Mouse (Mus musculus) hindbrain, embryonic 11.5 days (tissue): ENCODE data around the gene Olfr64. TPM values are rescaled to one million over a fixed set of nuclear protein-coding genes. Genes with fewer than 3 reads are reported as not detected.

Source experiments
- ATAC-seq: fragments of 200-750 bp; cut with Nextera tagmentation; 2 replicates; pipeline ENCODE4 v1.8.0; 2017; ENCODE audit warnings: mild to moderate bottlenecking, moderate TSS enrichment, moderate library complexity; ENCODE audit not compliant: low FRiP score
- DNase-seq: peaks from one replicate; pipeline ENCODE4 v3.0.0-alpha.2; 2015; ENCODE audit warnings: low spot score
- H3K27ac ChIP-seq: fragments of 300-500 bp; sonication (generic); 2 replicates; pipeline ENCODE4 v1.5.1; 2014; ENCODE audit warnings: mild to moderate bottlenecking, low read depth, low read length
- H3K27me3 ChIP-seq: fragments of 300-500 bp; sonication (generic); 2 replicates; pipeline ENCODE4 v1.6.1; 2014; ENCODE audit warnings: mild to moderate bottlenecking, low read length, moderate library complexity, mixed read lengths; ENCODE audit not compliant: control insufficient read depth, insufficient read depth
- H3K36me3 ChIP-seq: fragments of 300-500 bp; sonication (generic); 2 replicates; pipeline ENCODE4 v1.6.1; 2014; ENCODE audit warnings: mild to moderate bottlenecking, low read length, moderate library complexity, mixed read lengths; ENCODE audit not compliant: control insufficient read depth, insufficient read depth
- H3K4me1 ChIP-seq: fragments of 300-500 bp; sonication (generic); replicated peaks from 2 replicates; pipeline ENCODE4 v1.6.1; 2014; ENCODE audit warnings: low read length, mixed read lengths; ENCODE audit not compliant: control insufficient read depth, insufficient read depth
- H3K4me2 ChIP-seq: fragments of 300-500 bp; sonication (generic); replicated peaks from 2 replicates; pipeline ENCODE4 v1.6.1; 2014; ENCODE audit warnings: mild to moderate bottlenecking, low read depth, low read length
- H3K4me3 ChIP-seq: fragments of 300-500 bp; sonication (generic); 2 replicates; pipeline ENCODE4 v1.5.1; 2014; ENCODE audit warnings: low read depth, low read length
- H3K9ac ChIP-seq: fragments of 300-500 bp; sonication (generic); 2 replicates; pipeline ENCODE4 v1.6.1; 2014; ENCODE audit warnings: low read depth, low read length
- H3K9me3 ChIP-seq: fragments of 300-500 bp; sonication (generic); 2 replicates; pipeline ENCODE4 v1.6.1; 2016; ENCODE audit warnings: low read length; ENCODE audit not compliant: control insufficient read depth
- WGBS: fragments of 180-500 bp; shearing (Covaris S2); extraction: QIAGEN DNeasy Blood & Tissue Kit; methylation state at CpG from one replicate; pipeline ENCODE4 v1.1.7; 2014; 5-methylcytosine and 5-hydroxymethylcytosine counted together
- polyA plus RNA-seq: library from polyadenylated mRNA; unstranded; fragments of >200 nt; fragmentation: Nextera tagmentation; extraction: Ambion mirVana; gene quantifications from 2 replicates; pipeline ENCODE4 v1.2.1, GENCODE M21; 2014

The Olfr64 gene
- polyA plus RNA-seq, 1 experiment from 2014 or later: not detected

DNA sequence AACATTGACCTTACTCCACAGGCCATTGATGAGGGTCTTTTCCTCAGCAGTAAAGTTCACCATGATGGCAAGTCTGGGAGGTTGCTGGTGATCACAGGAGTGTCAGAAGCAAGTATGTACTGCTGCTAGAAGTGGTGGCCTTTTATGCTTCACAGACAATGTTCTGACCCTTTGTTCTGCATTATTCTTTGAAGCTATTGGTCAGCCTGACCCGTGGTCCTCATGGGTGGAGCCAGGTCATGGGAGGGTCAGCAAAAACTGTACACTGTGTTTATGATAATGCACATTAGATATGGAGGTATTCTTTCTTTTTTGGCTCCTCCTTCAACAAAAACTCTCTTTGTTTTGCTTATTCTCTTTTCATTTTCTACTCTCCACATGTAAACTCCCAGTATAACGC, 41.2 kb downstream of the Olfr64 start, which contains the start of gene Hbb-y:
Gene Hbb-y, minus strand, starts transcription at position 127 of the 400 bp plus-strand sequence.
- DNase-seq: no peak
- 75% methylated on average over 2 of the region's 2 CpGs for WGBS
- Histone ChIP-seq H3K27me3 (no peaks in the 10 kb centered on the region), H3K9me3 (no peaks in the 10 kb centered on the region), H3K27ac (no peak within 1 kb of the TSS), H3K36me3 (no peaks in the 10 kb centered on the region), H3K4me2 (no peak within 1 kb of the TSS), H3K4me3 (no peak within 1 kb of the TSS), H3K9ac (no peak within 1 kb of the TSS), H3K4me1 (no peaks in the 10 kb centered on the region)
- no peak for ATAC-seq

- H3K9ac ChIP-seq: no peak overlapping the region
- H3K9me3 ChIP-seq: no peaks in the 10 kb centered on the region
- no peaks in the 10 kb centered on the region for H3K27me3 ChIP-seq
- no peak overlapping the region for H3K4me3 ChIP-seq
- H3K4me2 ChIP-seq: no peak overlapping the region
- H3K4me1 ChIP-seq: no peaks in the 10 kb centered on the region
- no peak for DNase-seq
- no peak for ATAC-seq
- WGBS: 73% methylated on average over 2 of the region's 2 CpGs
- H3K27ac ChIP-seq: no peak overlapping the region
- no peaks in the 10 kb centered on the region for H3K36me3 ChIP-seq
Measured at GRCm38 (mm10) chr7:103844525-103845325, 49.6 kb downstream of the Olfr64 start.

DNA sequence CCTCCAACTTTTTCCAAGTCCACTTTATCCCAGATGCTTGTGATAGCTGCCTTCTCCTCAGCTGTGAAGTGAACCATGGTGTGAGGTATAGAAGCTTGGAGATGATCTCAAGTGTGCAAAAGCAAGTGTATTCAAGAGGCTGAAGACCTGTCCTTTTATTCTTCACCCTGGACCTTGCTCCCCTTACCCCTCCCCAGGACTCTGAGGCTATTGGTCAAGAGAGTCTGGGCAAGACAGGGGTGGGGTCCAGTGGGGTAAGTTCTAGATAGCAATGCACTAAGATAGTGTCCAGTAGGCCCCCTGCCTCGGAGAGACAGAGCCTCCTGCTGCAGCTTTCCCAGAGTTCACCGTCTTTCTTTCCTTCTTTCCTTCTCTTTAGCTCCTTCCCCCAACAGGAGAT, 51.3 kb downstream of the Olfr64 start, which contains the start of gene Hbb-bh1:
Gene Hbb-bh1, minus strand, starts transcription at position 131 of the 400 bp plus-strand sequence.
- DNase-seq (no peak), ATAC-seq (no peak)
- no peaks in the 10 kb centered on the region for H3K4me1 ChIP-seq
- H3K27me3 ChIP-seq: no peaks in the 10 kb centered on the region
- 92% methylated on average over 2 of the region's 2 CpGs for WGBS
- no peak within 1 kb of the TSS for H3K4me3 ChIP-seq
- no peaks in the 10 kb centered on the region for H3K9me3 ChIP-seq
- no peaks in the 10 kb centered on the region for H3K36me3 ChIP-seq
- H3K9ac ChIP-seq: no peak within 1 kb of the TSS
- H3K4me2 ChIP-seq: no peak within 1 kb of the TSS
- no peak within 1 kb of the TSS for H3K27ac ChIP-seq

DNA sequence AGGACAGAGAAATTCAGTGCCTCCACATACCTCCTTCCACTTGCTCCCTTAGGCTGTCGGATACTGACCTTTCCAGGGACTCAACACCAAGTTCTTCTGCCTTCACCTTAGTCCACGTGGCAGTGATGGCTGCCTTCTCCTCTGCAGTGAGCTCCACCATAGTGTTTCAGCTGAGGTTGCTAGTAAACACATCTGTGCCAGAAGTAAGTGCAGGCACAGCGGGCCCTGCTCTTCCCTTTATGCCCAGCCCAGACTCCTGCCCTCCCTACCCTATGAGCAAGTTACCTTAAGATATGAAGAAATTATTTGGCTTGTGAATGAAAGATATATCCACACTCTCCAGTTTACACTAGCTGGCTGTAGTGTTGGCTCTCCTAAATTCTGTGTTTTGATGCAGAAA, 54.0 kb downstream of the Olfr64 start, which contains the start of gene Hbb-bh2:
Gene Hbb-bh2, minus strand, starts transcription at position 253 of the 400 bp plus-strand sequence.
- H3K4me3 ChIP-seq: no peak within 1 kb of the TSS
- no peak within 1 kb of the TSS for H3K9ac ChIP-seq
- no peaks in the 10 kb centered on the region for H3K9me3 ChIP-seq
- H3K36me3 ChIP-seq: no peaks in the 10 kb centered on the region
- H3K27ac ChIP-seq: no peak within 1 kb of the TSS
- H3K4me2 ChIP-seq: no peak within 1 kb of the TSS
- DNase-seq: no peak
- no peak for ATAC-seq
- H3K27me3 ChIP-seq: no peaks in the 10 kb centered on the region
- H3K4me1 ChIP-seq: no peaks in the 10 kb centered on the region
- WGBS: 81% methylated on average over 3 of the region's 3 CpGs

Other genes starting within 250 kb of the Olfr64 start
- not detected in 2 replicates for gene Olfr623, start 230.8 kb downstream of the Olfr64 start, polyA plus RNA-seq
- 0.03 and 0.04 TPM in 2 replicates for gene Olfr624, start 223.3 kb downstream of the Olfr64 start, polyA plus RNA-seq
- gene Olfr625-ps1, start 211.8 kb downstream of the Olfr64 start, polyA plus RNA-seq: not detected in 2 replicates
- gene Olfr243, start 179.8 kb downstream of the Olfr64 start, polyA plus RNA-seq: not detected in 2 replicates
- gene Olfr628, start 164.1 kb downstream of the Olfr64 start, polyA plus RNA-seq: not detected in 2 replicates
- gene Olfr629, start 149.5 kb downstream of the Olfr64 start, polyA plus RNA-seq: not detected in 2 replicates
- gene Olfr630, start 137.2 kb downstream of the Olfr64 start, polyA plus RNA-seq: not detected in 2 replicates
- gene Olfr69, start 122.9 kb downstream of the Olfr64 start, polyA plus RNA-seq: not detected in 2 replicates
- gene Olfr68, start 114.8 kb downstream of the Olfr64 start, polyA plus RNA-seq: not detected in 2 replicates
- not detected in 2 replicates for gene Olfr67, start 102.7 kb downstream of the Olfr64 start, polyA plus RNA-seq
- 658 and 732 TPM in 2 replicates for gene Hbb-bt, start 80.5 kb downstream of the Olfr64 start, polyA plus RNA-seq
- 266 and 269 TPM in 2 replicates for gene Hbb-bs, start 66.4 kb downstream of the Olfr64 start, polyA plus RNA-seq
- not detected in 2 replicates for gene Hbb-bh2, start 54.0 kb downstream of the Olfr64 start, polyA plus RNA-seq
- 2,447 and 2,531 TPM in 2 replicates for gene Hbb-bh1, start 51.3 kb downstream of the Olfr64 start, polyA plus RNA-seq
- 10,698 and 10,834 TPM in 2 replicates for gene Hbb-y, start 41.3 kb downstream of the Olfr64 start, polyA plus RNA-seq
- gene Olfr66, start 8.2 kb downstream of the Olfr64 start, polyA plus RNA-seq: not detected in 2 replicates
- not detected in 2 replicates for gene Olfr65, start 9.0 kb upstream of the Olfr64 start, polyA plus RNA-seq
- not detected in 2 replicates for gene Olfr631, start 34.3 kb upstream of the Olfr64 start, polyA plus RNA-seq
- 0.13 TPM in 1 of 2 replicates, not detected in the other for gene Olfr632, start 39.9 kb upstream of the Olfr64 start, polyA plus RNA-seq
- not detected in 2 replicates for gene Olfr633, start 50.0 kb upstream of the Olfr64 start, polyA plus RNA-seq
- not detected in 2 replicates for gene Olfr635, start 76.7 kb upstream of the Olfr64 start, polyA plus RNA-seq
- not detected in 2 replicates for gene Olfr638, start 104.3 kb upstream of the Olfr64 start, polyA plus RNA-seq
- gene Olfr639, start 122.8 kb upstream of the Olfr64 start, polyA plus RNA-seq: 0.05 TPM in 1 of 2 replicates, not detected in the other
- gene Olfr640, start 131.1 kb upstream of the Olfr64 start, polyA plus RNA-seq: not detected in 2 replicates
- not detected in 2 replicates for gene Olfr641, start 141.0 kb upstream of the Olfr64 start, polyA plus RNA-seq
- gene Olfr642, start 158.2 kb upstream of the Olfr64 start, polyA plus RNA-seq: not detected in 2 replicates
- not detected in 2 replicates for gene 4930516K23Rik, start 167.0 kb upstream of the Olfr64 start, polyA plus RNA-seq
- not detected in 2 replicates for gene Olfr644, start 177.4 kb upstream of the Olfr64 start, polyA plus RNA-seq
- gene Olfr645, start 191.0 kb upstream of the Olfr64 start, polyA plus RNA-seq: not detected in 2 replicates
- not detected in 2 replicates for gene Olfr646, start 210.4 kb upstream of the Olfr64 start, polyA plus RNA-seq
- not detected in 2 replicates for gene Ubqln5, start 235.3 kb upstream of the Olfr64 start, polyA plus RNA-seq
- not detected in 2 replicates for gene Olfr643, start 242.9 kb upstream of the Olfr64 start, polyA plus RNA-seq
- not detected in 2 replicates for gene Ubqln3, start 248.8 kb upstream of the Olfr64 start, polyA plus RNA-seq